Mouse (Mus musculus): ENCODE data around the gene Scgb2b27. TPM values are rescaled to one million over a fixed set of nuclear protein-coding genes. Genes with fewer than 3 reads are reported as not detected.
"Not testable (repeated sequence)": the region's sequence is repeated elsewhere in the genome, so short reads cannot be mapped to it uniquely, and the experiment has no call there.

The Scgb2b27 gene
- total RNA-seq (2022): not detected

DNA sequence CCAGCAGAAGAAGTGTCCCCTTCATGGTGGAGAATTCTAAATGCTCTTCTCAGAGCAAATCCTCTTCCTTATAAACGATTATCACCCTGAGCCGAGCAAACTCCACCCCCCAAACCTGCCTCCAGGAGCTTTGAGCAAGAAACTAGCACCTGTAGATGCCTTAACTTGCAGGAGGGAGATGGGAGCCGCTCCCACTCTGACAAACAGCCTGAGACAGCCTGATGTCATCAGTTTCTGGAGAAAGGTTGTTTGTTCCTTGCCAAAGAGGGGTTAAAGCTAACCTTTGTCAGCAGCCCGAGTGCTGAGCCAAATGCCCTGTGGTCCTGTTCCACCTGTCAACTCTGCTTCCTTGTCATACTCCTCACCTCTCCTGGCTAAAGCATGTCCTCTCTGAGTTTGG, at the start of gene Scgb2b27:
TSS of gene Scgb2b27 (minus strand) at position 101 of the 400 bp plus-strand sequence.
- DNase-seq: no peak

DNA sequence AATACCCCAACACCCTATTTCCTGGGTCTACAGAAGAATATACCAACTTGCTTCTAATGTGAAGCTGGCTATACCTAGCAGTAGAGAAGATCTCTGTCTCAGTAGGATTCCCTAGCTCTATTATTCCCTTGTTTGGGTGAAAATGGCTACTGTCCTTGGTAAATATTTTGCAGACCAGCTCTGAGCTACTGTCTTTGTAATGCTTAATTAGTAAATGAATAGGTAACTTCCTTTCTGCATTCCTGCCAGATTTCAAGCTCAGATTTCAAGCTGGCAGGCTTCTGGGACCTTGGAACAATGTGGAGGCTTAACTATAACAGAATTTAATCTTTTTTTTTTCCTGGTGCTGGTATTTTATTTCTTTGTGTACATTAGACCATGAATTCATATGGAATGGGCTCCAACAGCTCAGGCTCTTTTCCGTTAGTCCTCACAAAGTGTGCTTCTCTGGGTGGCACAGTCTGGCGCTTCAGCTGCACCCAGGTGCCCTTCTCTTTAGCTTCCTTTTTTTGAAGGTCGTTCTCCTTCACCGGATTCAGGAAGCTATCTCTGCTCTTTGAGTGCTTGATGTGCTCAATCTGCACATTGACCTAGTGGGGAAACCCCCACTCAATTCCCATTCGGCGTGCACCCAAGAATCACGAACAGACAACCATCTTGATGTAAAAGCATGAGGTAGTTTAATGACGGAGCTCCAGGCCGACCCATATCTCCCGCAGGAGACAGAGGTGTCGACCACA, 22.5 kb upstream of the Scgb2b27 start:
- DNase-seq: not testable (repeated sequence)

- DNase-seq: not testable (repeated sequence)
These were observed 20.8 kb upstream of the Scgb2b27 start for GRCm38 (mm10) chr7:34034579-34034978.

DNA sequence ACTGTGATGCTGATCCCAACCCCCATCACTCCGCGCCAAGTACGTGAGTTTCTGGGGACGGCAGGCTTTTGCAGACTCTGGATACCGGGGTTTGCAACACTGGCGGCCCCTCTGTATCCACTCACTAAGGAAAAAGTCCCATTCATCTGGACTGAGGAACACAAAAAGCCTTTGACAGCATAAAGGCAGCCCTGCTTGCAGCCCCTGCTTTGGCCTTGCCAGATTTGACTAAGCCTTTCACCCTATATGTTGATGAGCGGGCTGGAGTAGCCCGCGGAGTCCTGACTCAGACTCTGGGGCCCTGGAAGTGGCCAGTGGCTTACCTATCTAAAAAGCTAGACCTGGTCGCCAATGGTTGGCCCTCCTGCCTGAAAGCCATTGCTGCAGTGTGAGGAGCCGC, 16.3 kb upstream of the Scgb2b27 start:
- no peak for DNase-seq

DNA sequence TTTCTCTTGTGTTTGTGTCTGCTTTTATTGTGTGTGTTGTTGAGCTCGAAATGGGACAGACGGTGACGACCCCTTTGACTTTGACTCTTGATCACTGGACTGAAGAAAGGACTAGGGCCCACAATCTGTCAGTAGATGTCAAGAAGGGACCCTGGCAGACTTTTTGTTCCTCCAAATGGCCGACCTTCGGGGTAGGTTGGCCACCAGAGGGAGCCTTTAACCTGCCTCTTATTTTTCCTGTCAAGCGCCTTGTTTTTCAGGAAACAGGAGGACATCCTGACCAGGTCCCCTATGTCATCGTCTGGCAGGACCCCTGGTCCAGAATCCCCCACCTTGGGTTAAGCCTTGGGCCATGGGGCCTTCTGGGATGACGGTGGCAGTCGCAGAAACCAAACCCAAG, 13.5 kb upstream of the Scgb2b27 start:
- DNase-seq: not testable (repeated sequence)

GRCm38 (mm10) chr7:34025641-34026040, 11.9 kb upstream of the Scgb2b27 start:
- DNase-seq: no peak

GRCm38 (mm10) chr7:34021183-34021582, 7.4 kb upstream of the Scgb2b27 start, which contains the start of gene Scgb1b27:
TSS of gene Scgb1b27 (plus strand) at chr7:34021483.
- not testable (repeated sequence) for DNase-seq

DNA sequence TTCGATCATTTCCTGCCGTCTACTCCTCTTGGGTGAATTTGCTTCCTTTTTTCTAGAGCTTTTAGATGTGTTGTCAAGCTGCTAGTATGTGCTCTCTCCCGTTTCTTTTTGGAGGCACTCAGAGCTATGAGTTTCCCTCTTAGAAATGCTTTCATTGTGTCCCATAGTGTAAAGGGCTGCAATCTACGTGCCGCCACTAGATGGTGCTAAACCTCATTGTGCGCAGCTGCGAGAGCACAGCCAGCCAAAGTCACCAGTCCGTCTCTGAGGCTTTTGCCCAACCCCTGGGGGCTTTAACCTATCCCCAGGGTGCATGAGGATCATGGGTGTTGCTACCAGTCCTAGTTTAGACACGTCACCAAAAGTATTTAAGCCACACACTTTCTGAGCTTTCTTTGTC, 31.5 kb downstream of the Scgb2b27 start:
- not testable (repeated sequence) for DNase-seq

Other genes with a start within 250 kb of the Scgb2b27 start
- not detected for gene Scgb2b26, start 68.9 kb downstream of the Scgb2b27 start, total RNA-seq (2022)
- gene Scgb1b27, start 7.5 kb upstream of the Scgb2b27 start, total RNA-seq (2022): not detected
- not detected for gene Scgb1b30, start 81.5 kb upstream of the Scgb2b27 start, total RNA-seq (2022)
- gene Wtip, start 119.3 kb upstream of the Scgb2b27 start, total RNA-seq (2022): 10 to 100 TPM; 20.0 to 34.4 (median 27.8) TPM
- gene Uba2, start 155.7 kb upstream of the Scgb2b27 start, total RNA-seq (2022): 10 to 100 TPM; 64.3 to 77.2 (median 72.4) TPM
- gene Pdcd2l, start 182.7 kb upstream of the Scgb2b27 start, total RNA-seq (2022): 10 to 100 TPM; 25.7 to 30.3 (median 27.0) TPM
- gene Gpi1, start 216.4 kb upstream of the Scgb2b27 start, total RNA-seq (2022): 100 to 1,000 TPM; 226 to 338 (median 277) TPM
- not detected for gene Gm6096, start 237.1 kb upstream of the Scgb2b27 start, total RNA-seq (2022)